ENCODE assay signal across 8 mouse cellular contexts in the genomic region with DNA sequence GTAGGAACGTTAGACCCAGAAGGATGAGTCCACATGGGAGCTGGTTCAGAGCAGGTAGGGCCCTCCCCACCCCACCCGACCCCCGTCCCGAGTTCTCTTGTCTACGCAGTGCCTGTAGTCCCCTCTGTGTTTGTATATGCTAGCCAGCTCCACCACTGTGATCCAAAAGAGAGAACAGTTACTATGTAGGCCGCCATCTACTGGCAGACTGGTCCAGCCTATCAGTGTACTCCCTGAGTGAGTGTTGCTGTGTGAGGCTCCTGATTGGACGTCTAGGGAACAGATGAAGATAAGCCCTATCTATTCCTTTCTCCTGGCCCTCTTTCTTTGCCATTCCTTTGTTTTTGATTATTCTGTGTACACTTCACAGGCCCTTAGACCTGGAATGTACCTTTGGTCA.
DNase-seq lines count a peak whose midpoint lies in the region; TF ChIP-seq lines count a peak whose summit lies in the region.
"Had no signal": no experiment of that assay in that cellular context is flagged by ENCODE, and none has a peak within 500 bp of the region (broad histone marks: within the 10 kb centered on the region; RNA-seq: fewer than 3 reads in every experiment).

No protein-coding gene starts in this region.

- H3K4me1 ChIP-seq in small intestine, adult 2 months (ENCODE audit: control insufficient read depth, insufficient read depth, insufficient read length, low read length) = peaks cover 25% of the 10 kb centered on the region; the same call in 1 of the 2 replicates
- H3K4me1 ChIP-seq in cerebellum, adult 2 months (ENCODE audit: control insufficient read depth, insufficient read depth, low read length) = no peaks in the 10 kb centered on the region

- no peaks in the 10 kb centered on the region for H3K36me3 ChIP-seq in small intestine, adult 2 months (ENCODE audit: control insufficient read depth, insufficient read depth, low read length)
- H3K36me3 ChIP-seq: limb, embryonic 12.5 days had no signal

- H3K27ac ChIP-seq in small intestine, adult 2 months (ENCODE audit: insufficient read depth, low read depth, low read length) = no peak overlapping the region
- H3K27ac ChIP-seq in cerebellum, adult 2 months (ENCODE audit: insufficient read depth, low read length) = no peak overlapping the region
- H3K27ac ChIP-seq: limb, embryonic 12.5 days had no signal

- intact Hi-C loops in left cerebral cortex, postnatal 4 days (cut with DNase I) = no loop called here

- no peak for TF ChIP-seq POLR2A in small intestine, adult 2 months (IDR thresholded peaks at IDR 0.05; ENCODE audit: low read depth, low read length)
- no peak for TF ChIP-seq POLR2A in cerebellum, adult 2 months (IDR thresholded peaks at IDR 0.05; ENCODE audit: borderline replicate concordance, insufficient read depth, low read length)

- H3K4me3 ChIP-seq in small intestine, adult 2 months (ENCODE audit: low read depth, low read length) = no peak overlapping the region
- no peak overlapping the region for H3K4me3 ChIP-seq in cerebellum, adult 2 months (replicated peaks; ENCODE audit: insufficient read depth, low read depth, low read length)
- H3K4me3 ChIP-seq: limb, embryonic 12.5 days had no signal

- 44% methylated on average over 7 of the region's 7 CpGs for WGBS in small intestine, adult 2 months
- 42% methylated on average over 7 of the region's 7 CpGs for WGBS in cerebellum, adult 2 months

- H3K27me3 ChIP-seq in small intestine, adult 2 months (ENCODE audit: control insufficient read depth, insufficient read depth, low read length) = no peaks in the 10 kb centered on the region
- H3K27me3 ChIP-seq in cerebellum, adult 2 months (ENCODE audit: control insufficient read depth, insufficient read depth, low read length) = no peaks in the 10 kb centered on the region

- peak; percentile 42; the same call in 1 of the 2 replicates for TF ChIP-seq CTCF in small intestine, adult 2 months (IDR thresholded peaks at IDR 0.05; ENCODE audit: extremely low read depth, insufficient read length, insufficient replicate concordance, low read depth, low read length)
- no peak for TF ChIP-seq CTCF in cerebellum, adult 2 months (IDR thresholded peaks at IDR 0.05; ENCODE audit: borderline replicate concordance, insufficient read depth, low read depth, low read length)

- DNase-seq in left cerebral cortex, postnatal 4 days = peak; percentile 24
- DNase-seq in left cerebral cortex, adult 18-20 months (ENCODE audit: low spot score in 2 of 2) = no peak
- DNase-seq in adrenal gland, postnatal 36 days = peak; percentile 27 to 50
- peak; percentile 41 to 63 for DNase-seq in kidney, postnatal 36 days
- no peak for DNase-seq in cerebellum, adult 2 months
- no peak for DNase-seq in layer of hippocampus, postnatal 14 days (ENCODE audit: low spot score in 2 of 2)

Comparison
In these comparisons a context has a peak if more than half of its experiments do, and no peak if none do; other contexts are left out.
1. DNase-seq: peak in left cerebral cortex, postnatal 4 days (single experiment), adrenal gland, postnatal 36 days (2 of 2) and kidney, postnatal 36 days (2 of 2); none in left cerebral cortex, adult 18-20 months (0 of 2), cerebellum, adult 2 months (0 of 2) and layer of hippocampus, postnatal 14 days (0 of 2).